In the genomic region with DNA sequence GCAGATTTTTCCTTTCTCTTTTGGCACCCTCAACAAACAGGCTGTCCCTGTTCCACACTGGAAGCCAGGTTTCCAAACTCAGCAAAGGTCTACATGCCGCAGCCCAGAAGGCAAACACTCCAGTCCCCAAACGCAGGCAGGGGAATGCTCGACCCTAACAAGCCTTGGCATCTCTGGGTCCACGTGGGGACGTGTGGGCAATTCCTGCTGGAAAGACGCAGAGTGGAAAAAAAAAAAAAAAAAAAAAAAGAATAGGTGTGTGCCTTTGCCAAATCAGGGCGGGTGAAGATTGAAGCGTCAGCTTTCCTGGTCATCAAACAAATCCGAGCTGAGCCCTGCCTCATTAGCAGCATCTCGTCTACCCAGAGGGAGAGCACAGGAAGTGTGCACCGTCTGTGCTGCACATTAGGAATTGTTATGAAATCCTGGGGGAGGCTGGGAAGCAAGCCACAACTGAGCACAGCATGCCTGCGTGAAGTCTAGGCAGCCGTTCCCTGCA, we compare ENCODE assay signal across 9 mouse cellular contexts.
A peak's percentile ranks its signal among the peaks of the same experiment; 100 is the strongest.
DNase-seq lines count a peak whose midpoint lies in the region; ATAC-seq and TF ChIP-seq lines count a peak whose summit lies in the region.
"Had no signal": no experiment of that assay in that cellular context is flagged by ENCODE, and none has a peak within 500 bp of the region (broad histone marks: within the 10 kb centered on the region; RNA-seq: fewer than 3 reads in every experiment).

No protein-coding gene starts in this region.

- no peak overlapping the region for H3K4me2 ChIP-seq in heart, embryonic 11.5 days
- peak overlapping the region; percentile 31 for H3K4me2 ChIP-seq in limb, embryonic 12.5 days
- H3K4me2 ChIP-seq in hindbrain, embryonic 11.5 days (replicated peaks; ENCODE audit: low read depth, low read length): no peak overlapping the region
- H3K4me2 ChIP-seq: liver, embryonic 13.5 days had no signal

- peak overlapping the region; percentile 9 for H3K27ac ChIP-seq in heart, adult 2 months
- H3K27ac ChIP-seq in heart, embryonic 11.5 days (ENCODE audit: low read depth, low read length): no peak overlapping the region
- no peak overlapping the region for H3K27ac ChIP-seq in limb, embryonic 12.5 days
- no peak overlapping the region for H3K27ac ChIP-seq in hindbrain, embryonic 11.5 days (ENCODE audit: low read depth, low read length)
- H3K27ac ChIP-seq: liver, embryonic 13.5 days had no signal

- no peaks in the 10 kb centered on the region for H3K36me3 ChIP-seq in heart, adult 2 months (ENCODE audit: control insufficient read depth, insufficient read depth, low read length)
- no peaks in the 10 kb centered on the region for H3K36me3 ChIP-seq in heart, embryonic 11.5 days (ENCODE audit: control insufficient read depth, insufficient read depth, low read length)
- no peaks in the 10 kb centered on the region for H3K36me3 ChIP-seq in limb, embryonic 12.5 days
- no peaks in the 10 kb centered on the region for H3K36me3 ChIP-seq in hindbrain, embryonic 11.5 days (ENCODE audit: control insufficient read depth, insufficient read depth, low read length)
- H3K36me3 ChIP-seq: liver, embryonic 13.5 days had no signal

- H3K9me3 ChIP-seq in heart, embryonic 11.5 days (replicated peaks; ENCODE audit: control insufficient read depth, low read length): no peaks in the 10 kb centered on the region
- no peaks in the 10 kb centered on the region for H3K9me3 ChIP-seq in limb, embryonic 12.5 days
- no peaks in the 10 kb centered on the region for H3K9me3 ChIP-seq in hindbrain, embryonic 11.5 days (ENCODE audit: control insufficient read depth, low read length)
- H3K9me3 ChIP-seq: liver, embryonic 13.5 days had no signal

- peak; percentile 69; the same call in 1 of the 2 replicates for TF ChIP-seq EP300 in heart, adult 2 months (IDR thresholded peaks at IDR 0.05; ENCODE audit: insufficient read depth, low read depth, low read length)

- 30% methylated on average over 13 of the region's 13 CpGs for WGBS in heart, adult 2 months
- 60% methylated on average over 13 of the region's 13 CpGs for WGBS in heart, embryonic 11.5 days (ENCODE audit: insufficient replicate concordance)
- WGBS in limb, embryonic 12.5 days: 29% methylated on average over 13 of the region's 13 CpGs
- 60% methylated on average over 13 of the region's 13 CpGs for WGBS in hindbrain, embryonic 11.5 days

- no peak overlapping the region for H3K9ac ChIP-seq in heart, adult 2 months (ENCODE audit: low read depth, low read length)
- no peak overlapping the region for H3K9ac ChIP-seq in heart, embryonic 11.5 days (ENCODE audit: low read depth, low read length)
- H3K9ac ChIP-seq in limb, embryonic 12.5 days (replicated peaks): no peak overlapping the region
- no peak overlapping the region for H3K9ac ChIP-seq in hindbrain, embryonic 11.5 days (ENCODE audit: low read depth, low read length)
- H3K9ac ChIP-seq: liver, embryonic 13.5 days had no signal

- H3K4me3 ChIP-seq in heart, adult 2 months: no peak overlapping the region
- no peak overlapping the region for H3K4me3 ChIP-seq in heart, embryonic 11.5 days (ENCODE audit: low read depth, low read length)
- H3K4me3 ChIP-seq in limb, embryonic 12.5 days (replicated peaks): no peak overlapping the region
- no peak overlapping the region for H3K4me3 ChIP-seq in hindbrain, embryonic 11.5 days (ENCODE audit: low read depth, low read length)
- H3K4me3 ChIP-seq: liver, embryonic 13.5 days had no signal

- no peak; the same call in 1 of the 2 replicates for TF ChIP-seq POLR2A in heart, adult 2 months (IDR thresholded peaks at IDR 0.05; ENCODE audit: insufficient read depth, low read depth, low read length)

- H3K27me3 ChIP-seq in heart, adult 2 months (ENCODE audit: control insufficient read depth, insufficient read depth, low read length): no peaks in the 10 kb centered on the region
- no peaks in the 10 kb centered on the region for H3K27me3 ChIP-seq in heart, embryonic 11.5 days (ENCODE audit: control insufficient read depth, insufficient read depth, low read length)
- H3K27me3 ChIP-seq in limb, embryonic 12.5 days: no peaks in the 10 kb centered on the region
- H3K27me3 ChIP-seq in hindbrain, embryonic 11.5 days (ENCODE audit: control insufficient read depth, insufficient read depth, low read length): no peaks in the 10 kb centered on the region
- H3K27me3 ChIP-seq: liver, embryonic 13.5 days had no signal

- H3K79me2 ChIP-seq in heart, adult 2 months (replicated peaks; ENCODE audit: control insufficient read depth, insufficient read depth, low read length): no peaks in the 10 kb centered on the region

- intact Hi-C loops in heart, adult 2 months (cut with DNase I): no loop called here
- intact Hi-C loops in heart, postnatal 10 days (cut with DNase I): no loop called here

- H3K4me1 ChIP-seq in heart, adult 2 months (ENCODE audit: control insufficient read depth, insufficient read depth, low read length): peaks cover 2% of the 10 kb centered on the region
- H3K4me1 ChIP-seq in heart, embryonic 11.5 days (ENCODE audit: control insufficient read depth, insufficient read depth, low read length): no peaks in the 10 kb centered on the region
- peaks cover 10% of the 10 kb centered on the region for H3K4me1 ChIP-seq in limb, embryonic 12.5 days (replicated peaks)
- no peaks in the 10 kb centered on the region for H3K4me1 ChIP-seq in hindbrain, embryonic 11.5 days (replicated peaks; ENCODE audit: control insufficient read depth, insufficient read depth, low read length)
- H3K4me1 ChIP-seq: liver, embryonic 13.5 days had no signal

- peak; percentile 47 to 56 for DNase-seq in heart, adult 2 months
- DNase-seq in cerebellum, postnatal 14 days: peak; percentile 80 to 88
- DNase-seq in heart, postnatal 10 days: peak; percentile 45 to 48
- peak; percentile 61 to 65 for DNase-seq in right cerebral cortex, postnatal 10 days (ENCODE audit: low spot score in 2 of 2)
- no peak for DNase-seq in hindbrain, embryonic 11.5 days (ENCODE audit: low spot score)
- DNase-seq in thymus, postnatal 10 days (ENCODE audit: low spot score in 2 of 2): no peak
- DNase-seq: liver, embryonic 13.5 days had no signal

- TF ChIP-seq CTCF in heart, adult 2 months (IDR thresholded peaks at IDR 0.05): no peak

- ATAC-seq in heart, embryonic 11.5 days (replicated peaks; ENCODE audit: insufficient number of reproducible peaks, low FRiP score, low TSS enrichment): no peak
- peak; percentile 66; the same call in 1 of the 2 replicates for ATAC-seq in limb, embryonic 12.5 days (ENCODE audit: insufficient number of reproducible peaks, insufficient read depth, low FRiP score, low TSS enrichment, low read depth)
- ATAC-seq in hindbrain, embryonic 11.5 days (ENCODE audit: low FRiP score): no peak

Comparison
In these comparisons a context has a peak if more than half of its experiments do, and no peak if none do; other contexts are left out.
1. DNase-seq: peak in heart, adult 2 months (2 of 2), cerebellum, postnatal 14 days (2 of 2), heart, postnatal 10 days (2 of 2) and right cerebral cortex, postnatal 10 days (2 of 2); none in hindbrain, embryonic 11.5 days (single experiment) and thymus, postnatal 10 days (0 of 2).